Mouse (Mus musculus) megakaryocyte progenitor cell, adult 5-6 weeks (primary cell): ENCODE results near the gene Mrpl17. TPM values are rescaled to one million over a fixed set of nuclear protein-coding genes. Genes with fewer than 3 reads are reported as not detected.

Source experiments
- total RNA-seq, 2 experiments: library from RNA; stranded (forward) in 1 of 2; stranded (reverse) in 1 of 2; fragments of 157-497, 149-512 nt in 1 of 2; fragments of 200-1000 nt in 1 of 2; gene quantifications; 2 replicates each; pipeline versions ENCODE4 v1.2.3 to v1.2.4; 2015 to 2017

Mrpl17 gene
- total RNA-seq, 2 experiments from 2014 or later, result 69.0 to 152 TPM

Other genes starting within 250 kb of the Mrpl17 start
- not detected in 2 replicates for gene Apbb1, start 229.4 kb downstream of the Mrpl17 start, total RNA-seq (2015)
- not detected in 2 replicates for gene Apbb1, start 229.4 kb downstream of the Mrpl17 start, total RNA-seq (2017)
- gene Hpx, start 211.0 kb downstream of the Mrpl17 start, total RNA-seq (2015), result not detected in 2 replicates
- gene Hpx, start 211.0 kb downstream of the Mrpl17 start, total RNA-seq (2017), result not detected in 2 replicates
- 2.8 and 3.3 TPM in 2 replicates for gene Trim3, start 177.5 kb downstream of the Mrpl17 start, total RNA-seq (2015)
- 1.8 and 3.2 TPM in 2 replicates for gene Trim3, start 177.5 kb downstream of the Mrpl17 start, total RNA-seq (2017)
- 64.6 and 65.0 TPM in 2 replicates for gene Timm10b, start 171.0 kb downstream of the Mrpl17 start, total RNA-seq (2015)
- 64.7 and 82.0 TPM in 2 replicates for gene Timm10b, start 171.0 kb downstream of the Mrpl17 start, total RNA-seq (2017)
- 16.0 and 18.5 TPM in 2 replicates for gene Arfip2, start 170.7 kb downstream of the Mrpl17 start, total RNA-seq (2015)
- gene Arfip2, start 170.7 kb downstream of the Mrpl17 start, total RNA-seq (2017), result 57.5 and 59.8 TPM in 2 replicates
- 1.5 and 2.0 TPM in 2 replicates for gene Gm45799, start 170.5 kb downstream of the Mrpl17 start, total RNA-seq (2015)
- 1.5 and 4.1 TPM in 2 replicates for gene Gm45799, start 170.5 kb downstream of the Mrpl17 start, total RNA-seq (2017)
- gene Dnhd1, start 160.3 kb downstream of the Mrpl17 start, total RNA-seq (2015), result 1.0 and 1.6 TPM in 2 replicates
- 0.17 and 0.27 TPM in 2 replicates for gene Dnhd1, start 160.3 kb downstream of the Mrpl17 start, total RNA-seq (2017)
- gene Ilk, start 74.5 kb downstream of the Mrpl17 start, total RNA-seq (2015), result 149 and 157 TPM in 2 replicates
- gene Ilk, start 74.5 kb downstream of the Mrpl17 start, total RNA-seq (2017), result 105 and 110 TPM in 2 replicates
- 26.4 and 30.4 TPM in 2 replicates for gene Rrp8, start 73.7 kb downstream of the Mrpl17 start, total RNA-seq (2015)
- gene Rrp8, start 73.7 kb downstream of the Mrpl17 start, total RNA-seq (2017), result 39.8 and 48.9 TPM in 2 replicates
- 301 and 304 TPM in 2 replicates for gene Taf10, start 66.7 kb downstream of the Mrpl17 start, total RNA-seq (2015)
- gene Taf10, start 66.7 kb downstream of the Mrpl17 start, total RNA-seq (2017), result 136 and 141 TPM in 2 replicates
- gene Tpp1, start 58.9 kb downstream of the Mrpl17 start, total RNA-seq (2015), result 64.8 and 73.5 TPM in 2 replicates
- gene Tpp1, start 58.9 kb downstream of the Mrpl17 start, total RNA-seq (2017), result 14.3 and 22.2 TPM in 2 replicates
- gene Dchs1, start 23.4 kb downstream of the Mrpl17 start, total RNA-seq (2015), result 0.07 TPM in 1 of 2 replicates, not detected in the other
- not detected in 2 replicates for gene Dchs1, start 23.4 kb downstream of the Mrpl17 start, total RNA-seq (2017)
- 16.8 and 22.4 TPM in 2 replicates for gene Gm4070, start 142.9 kb upstream of the Mrpl17 start, total RNA-seq (2015)
- 102 and 118 TPM in 2 replicates for gene Gm4070, start 142.9 kb upstream of the Mrpl17 start, total RNA-seq (2017)